Mouse (Mus musculus) brain, embryonic 14.5 days (tissue): ENCODE data around the gene Clstn2.

ENCODE experiments used
- CTCF ChIP-seq: fragments of 200-500 bp; IDR thresholded peaks from 2 replicates; pipeline ENCODE4 v1.5.1; 2012; ENCODE audit warnings: inconsistent platforms, mild to moderate bottlenecking, moderate library complexity, borderline replicate concordance; ENCODE audit not compliant: insufficient read depth, insufficient read length; ENCODE audit errors: extremely low read depth
- POLR2A ChIP-seq: fragments of 200-500 bp; IDR thresholded peaks from 2 replicates; pipeline ENCODE4 v1.6.1; 2012; ENCODE audit warnings: mild to moderate bottlenecking, inconsistent platforms, borderline replicate concordance; ENCODE audit not compliant: poor library complexity, insufficient read depth, insufficient read length, severe bottlenecking; ENCODE audit errors: extremely low read depth

DNA sequence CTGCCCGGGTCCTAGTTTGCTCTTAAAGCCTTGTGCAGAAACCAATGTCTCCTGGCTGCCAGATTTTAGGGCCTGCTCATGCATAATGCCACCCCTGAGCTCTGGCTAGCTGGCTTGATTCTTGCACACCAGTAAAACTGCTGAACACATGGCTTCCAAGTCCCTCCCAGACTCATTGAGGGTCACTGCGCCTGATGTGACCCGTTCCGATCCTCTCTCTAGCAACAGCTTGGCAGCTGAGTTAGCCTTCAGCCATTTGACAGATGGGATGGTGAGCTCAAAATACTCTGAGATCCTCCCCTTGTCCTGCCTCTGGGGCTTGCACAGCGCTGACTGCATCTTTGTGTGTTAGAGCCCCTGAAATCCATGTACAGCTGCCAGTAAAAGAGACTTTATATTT, 430.5 kb downstream of the Clstn2 start:
- TF ChIP-seq CTCF, result no peak
- no peak for TF ChIP-seq POLR2A
